Mouse (Mus musculus) thymus, adult 2 months (tissue): ENCODE data around the gene Gpt2.

Experiments used
- CTCF ChIP-seq: fragments of 200-500 bp; IDR thresholded peaks from 2 replicates; pipeline ENCODE4 v1.5.1; 2012; ENCODE audit warnings: mild to moderate bottlenecking, control low read depth, low read length, moderate library complexity, borderline replicate concordance; ENCODE audit not compliant: control insufficient read depth, poor library complexity, insufficient read depth; ENCODE audit errors: extremely low read depth
- POLR2A ChIP-seq: fragments of 200-500 bp; IDR thresholded peaks from 2 replicates; pipeline ENCODE4 v1.6.1; 2012; ENCODE audit warnings: mild to moderate bottlenecking, low read length, control low read depth, moderate library complexity; ENCODE audit not compliant: control insufficient read depth, poor library complexity, insufficient read depth; ENCODE audit errors: extremely low read depth

- TF ChIP-seq CTCF (no peak), POLR2A (no peak)
Observed at GRCm38 (mm10) chr8:85478397-85478796, 14.0 kb upstream of the Gpt2 start.
